Mouse (Mus musculus) lung, postnatal 4 days (tissue): ENCODE measurements around the gene Gm21854.
"Not testable (repeated sequence)": the region's sequence is repeated elsewhere in the genome, so short reads cannot be mapped to it uniquely, and the experiment has no call there.

Experiments used
- DNase-seq, 2 experiments: peaks; one replicate each; pipeline ENCODE4 v3.0.0; 2021

Gm21854 gene

DNA sequence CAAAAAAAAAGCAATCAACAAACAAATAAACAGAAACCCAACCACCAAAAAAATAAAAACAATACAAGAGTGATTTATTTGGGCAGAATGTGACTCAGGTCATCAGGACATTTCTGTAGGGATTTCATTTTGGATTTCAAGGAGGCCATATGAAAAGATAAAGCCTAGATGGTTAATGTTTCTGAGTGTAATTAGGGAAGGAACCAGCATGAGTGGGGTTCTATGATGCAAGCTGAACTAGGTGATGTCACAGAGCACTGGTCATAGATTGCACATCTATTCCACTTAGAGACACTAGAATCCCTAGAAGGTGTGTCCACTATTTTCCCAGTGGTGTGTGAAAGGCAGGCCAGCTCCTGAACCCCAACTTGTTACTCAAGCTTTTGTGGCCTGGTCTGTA, at the start of gene Gm21854:
TSS of gene Gm21854 (plus strand) at position 301 of the 400 bp plus-strand sequence.
- DNase-seq: not testable (repeated sequence)
